Mouse (Mus musculus): ENCODE results near the gene Vwa3b.

DNA sequence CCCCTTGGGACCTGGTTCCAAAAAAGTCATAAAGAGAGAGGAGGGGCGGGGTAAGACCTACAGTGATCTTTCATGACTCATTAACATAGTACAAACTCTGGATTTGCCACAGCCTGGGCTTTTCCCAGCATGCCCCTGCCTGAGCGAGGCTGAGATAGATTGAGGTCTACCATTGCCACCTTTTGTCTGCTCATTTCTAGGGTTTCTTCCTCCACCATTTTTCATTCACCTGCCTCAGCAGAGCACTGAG lies 55.7 kb downstream of the Vwa3b start:
- TF ChIP-seq CTCF (conservative IDR thresholded peaks at IDR 0.05; ENCODE audit: insufficient read depth, insufficient read length, low read depth, low read length) (no peak), POLR2A (IDR thresholded peaks at IDR 0.05; ENCODE audit: low read depth, low read length) (no peak)

Data from kidney, adult 2 months (tissue).